Mouse (Mus musculus): Measurements from ENCODE around the gene Cct7. TPM values are rescaled to one million over a fixed set of nuclear protein-coding genes. Genes with fewer than 3 reads are reported as not detected.

Gene Cct7
- total RNA-seq, 2 experiments from 2014 or later = 240 to 245 TPM

- peak; percentile 97 for DNase-seq (ENCODE audit: low spot score in 2 of 2)
Measured at GRCm38 (mm10) chr6:85451664-85452410, 523 bp downstream of the Cct7 start, which contains the start of gene Pradc1. Pradc1 (minus strand) TSS chr6:85451970.

- no peak for DNase-seq (ENCODE audit: low spot score in 2 of 2)
Measured at GRCm38 (mm10) chr6:85452411-85452665, 1.0 kb downstream of the Cct7 start.

GRCm38 (mm10) chr6:85452816-85453215 lies 1.5 kb downstream of the Cct7 start:
- no peak for DNase-seq (ENCODE audit: low spot score in 2 of 2)

- DNase-seq (ENCODE audit: low spot score in 2 of 2) = no peak
Measured at GRCm38 (mm10) chr6:85459621-85460020, 8.3 kb downstream of the Cct7 start.

GRCm38 (mm10) chr6:85465381-85465780 lies 14.1 kb downstream of the Cct7 start:
- DNase-seq (ENCODE audit: low spot score in 2 of 2) = peak in 1 of 2 experiments; percentile 51

- no peak for DNase-seq (ENCODE audit: low spot score in 2 of 2)
Measured at GRCm38 (mm10) chr6:85469660-85470430, 18.5 kb downstream of the Cct7 start.

GRCm38 (mm10) chr6:85471962-85472361 lies 20.6 kb downstream of the Cct7 start:
- no peak for DNase-seq (ENCODE audit: low spot score in 2 of 2)

GRCm38 (mm10) chr6:85472542-85472941 lies 21.2 kb downstream of the Cct7 start:
- no peak for DNase-seq (ENCODE audit: low spot score in 2 of 2)

GRCm38 (mm10) chr6:85475581-85475980 lies 24.3 kb downstream of the Cct7 start:
- DNase-seq (ENCODE audit: low spot score in 2 of 2) = no peak

- DNase-seq (ENCODE audit: low spot score in 2 of 2) = peak in 1 of 2 experiments; percentile 51
Measured at GRCm38 (mm10) chr6:85477366-85477917, 26.1 kb downstream of the Cct7 start.

- no peak for DNase-seq (ENCODE audit: low spot score in 2 of 2)
Measured at GRCm38 (mm10) chr6:85478416-85478815, 27.1 kb downstream of the Cct7 start.

- peak in 1 of 2 experiments; percentile 38 for DNase-seq (ENCODE audit: low spot score in 2 of 2)
Measured at GRCm38 (mm10) chr6:85479979-85480378, 28.7 kb downstream of the Cct7 start.

GRCm38 (mm10) chr6:85480685-85481084 lies 29.4 kb downstream of the Cct7 start:
- no peak for DNase-seq (ENCODE audit: low spot score in 2 of 2)

- peak in 1 of 2 experiments; percentile 34 for DNase-seq (ENCODE audit: low spot score in 2 of 2)
Measured at GRCm38 (mm10) chr6:85483843-85484721, 32.8 kb downstream of the Cct7 start.

- no peak for DNase-seq (ENCODE audit: low spot score in 2 of 2)
Measured at GRCm38 (mm10) chr6:85485738-85486137, 34.4 kb downstream of the Cct7 start.

GRCm38 (mm10) chr6:85488510-85488909 lies 37.2 kb downstream of the Cct7 start:
- no peak for DNase-seq (ENCODE audit: low spot score in 2 of 2)

- DNase-seq (ENCODE audit: low spot score in 2 of 2) = no peak
Measured at GRCm38 (mm10) chr6:85489717-85490116, 38.4 kb downstream of the Cct7 start.

- no peak for DNase-seq (ENCODE audit: low spot score in 2 of 2)
Measured at GRCm38 (mm10) chr6:85490252-85490651, 38.9 kb downstream of the Cct7 start.

- no peak for DNase-seq (ENCODE audit: low spot score in 2 of 2)
Measured at GRCm38 (mm10) chr6:85491606-85492005, 40.3 kb downstream of the Cct7 start.

GRCm38 (mm10) chr6:85496976-85497375 lies 45.7 kb downstream of the Cct7 start:
- DNase-seq (ENCODE audit: low spot score in 2 of 2) = no peak

- no peak for DNase-seq (ENCODE audit: low spot score in 2 of 2)
Measured at GRCm38 (mm10) chr6:85498147-85498546, 46.8 kb downstream of the Cct7 start.
